Mouse (Mus musculus): ENCODE measurements around the gene Hdac1.
A peak's percentile ranks its signal among the peaks of the same experiment; 100 is the strongest.

The Hdac1 gene

GRCm38 (mm10) chr4:129511413-129512096 lies 31.0 kb downstream of the Hdac1 start:
- no peak for DNase-seq (ENCODE audit: low spot score in 2 of 2)

- no peak for DNase-seq (ENCODE audit: low spot score in 2 of 2)
These were observed 31.6 kb downstream of the Hdac1 start for GRCm38 (mm10) chr4:129510723-129511412.

GRCm38 (mm10) chr4:129509650-129510049 lies 32.9 kb downstream of the Hdac1 start:
- DNase-seq (ENCODE audit: low spot score in 2 of 2) = no peak

- no peak for DNase-seq (ENCODE audit: low spot score in 2 of 2)
These were observed 33.5 kb downstream of the Hdac1 start for GRCm38 (mm10) chr4:129508834-129509600.

GRCm38 (mm10) chr4:129508237-129508515 lies 34.3 kb downstream of the Hdac1 start:
- no peak for DNase-seq (ENCODE audit: low spot score in 2 of 2)

GRCm38 (mm10) chr4:129507434-129508236 lies 34.9 kb downstream of the Hdac1 start:
- DNase-seq (ENCODE audit: low spot score in 2 of 2) = no peak

- DNase-seq (ENCODE audit: low spot score in 2 of 2) = no peak
These were observed 37.0 kb downstream of the Hdac1 start for GRCm38 (mm10) chr4:129505511-129505910.

- DNase-seq (ENCODE audit: low spot score in 2 of 2) = no peak
These were observed 39.5 kb downstream of the Hdac1 start for GRCm38 (mm10) chr4:129502901-129503444.

GRCm38 (mm10) chr4:129502327-129502888 lies 40.1 kb downstream of the Hdac1 start:
- no peak for DNase-seq (ENCODE audit: low spot score in 2 of 2)

- peak; percentile 65 to 77 for DNase-seq (ENCODE audit: low spot score in 2 of 2)
These were observed 41.6 kb downstream of the Hdac1 start for GRCm38 (mm10) chr4:129500607-129501566.

- no peak for DNase-seq (ENCODE audit: low spot score in 2 of 2)
These were observed 42.5 kb downstream of the Hdac1 start for GRCm38 (mm10) chr4:129500017-129500416.

- no peak for DNase-seq (ENCODE audit: low spot score in 2 of 2)
These were observed 43.6 kb downstream of the Hdac1 start for GRCm38 (mm10) chr4:129498941-129499340.

GRCm38 (mm10) chr4:129496631-129497030 lies 45.9 kb downstream of the Hdac1 start:
- peak in 1 of 2 experiments; percentile 42 for DNase-seq (ENCODE audit: low spot score in 2 of 2)

GRCm38 (mm10) chr4:129495672-129496562 lies 46.6 kb downstream of the Hdac1 start:
- DNase-seq (ENCODE audit: low spot score in 2 of 2) = peak; percentile 71 to 83

- no peak for DNase-seq (ENCODE audit: low spot score in 2 of 2)
These were observed 47.8 kb downstream of the Hdac1 start for GRCm38 (mm10) chr4:129494681-129495080.

- no peak for DNase-seq (ENCODE audit: low spot score in 2 of 2)
These were observed 51.3 kb downstream of the Hdac1 start, which contains the start of the genes Tssk3 and Fam229a for GRCm38 (mm10) chr4:129490972-129491880. Gene Tssk3, minus strand, starts transcription at chr4:129491022. Gene Fam229a, plus strand, starts transcription at chr4:129491190.

GRCm38 (mm10) chr4:129481090-129481489 lies 61.4 kb downstream of the Hdac1 start:
- DNase-seq (ENCODE audit: low spot score in 2 of 2) = no peak

GRCm38 (mm10) chr4:129479863-129480262 lies 62.6 kb downstream of the Hdac1 start:
- DNase-seq (ENCODE audit: low spot score in 2 of 2) = no peak

Data from frontal cortex, postnatal 10 days (tissue).